Mouse (Mus musculus) layer of hippocampus, adult 18-20 months (tissue): ENCODE measurements around the gene Chrna7. TPM values are rescaled to one million over a fixed set of nuclear protein-coding genes. Genes with fewer than 3 reads are reported as not detected.

Source experiments
- DNase-seq, 2 experiments: peaks; one replicate each; pipeline ENCODE4 v3.0.0; 2022; ENCODE audit warnings: low spot score in 2 of 2
- long read RNA-seq: library from polyadenylated mRNA; stranded (forward); transcript quantifications from one replicate; pipeline ENCODE4 v2.0.0, GENCODE M21; 2021
- total RNA-seq, 2 experiments: library from RNA; stranded (reverse); gene quantifications; 2 replicates each; pipeline ENCODE4 v1.2.3; 2021

Chrna7 gene
- 10 to 100 TPM; 42.5 to 43.0 TPM for total RNA-seq
- long read RNA-seq, transcript Chrna7-201 (10 exons, 2,078 nt) = major isoform, 20 of 54 reads
- long read RNA-seq, partial matches to known transcripts = 6 of 54 reads
- long read RNA-seq, other reads (novel, unspliced or antisense) = 28 of 54 reads

GRCm38 (mm10) chr7:63212084-63212723 is at the start of gene Chrna7:
Gene Chrna7 (minus strand): TSS chr7:63212569.
- peak; percentile 74 to 87 for DNase-seq

- no peak for DNase-seq
These were observed 37.0 kb upstream of the Chrna7 start for GRCm38 (mm10) chr7:63249404-63249803.

- peak in 1 of 2 experiments; percentile 42 for DNase-seq
These were observed 25.6 kb upstream of the Chrna7 start for GRCm38 (mm10) chr7:63237852-63238516.

DNA sequence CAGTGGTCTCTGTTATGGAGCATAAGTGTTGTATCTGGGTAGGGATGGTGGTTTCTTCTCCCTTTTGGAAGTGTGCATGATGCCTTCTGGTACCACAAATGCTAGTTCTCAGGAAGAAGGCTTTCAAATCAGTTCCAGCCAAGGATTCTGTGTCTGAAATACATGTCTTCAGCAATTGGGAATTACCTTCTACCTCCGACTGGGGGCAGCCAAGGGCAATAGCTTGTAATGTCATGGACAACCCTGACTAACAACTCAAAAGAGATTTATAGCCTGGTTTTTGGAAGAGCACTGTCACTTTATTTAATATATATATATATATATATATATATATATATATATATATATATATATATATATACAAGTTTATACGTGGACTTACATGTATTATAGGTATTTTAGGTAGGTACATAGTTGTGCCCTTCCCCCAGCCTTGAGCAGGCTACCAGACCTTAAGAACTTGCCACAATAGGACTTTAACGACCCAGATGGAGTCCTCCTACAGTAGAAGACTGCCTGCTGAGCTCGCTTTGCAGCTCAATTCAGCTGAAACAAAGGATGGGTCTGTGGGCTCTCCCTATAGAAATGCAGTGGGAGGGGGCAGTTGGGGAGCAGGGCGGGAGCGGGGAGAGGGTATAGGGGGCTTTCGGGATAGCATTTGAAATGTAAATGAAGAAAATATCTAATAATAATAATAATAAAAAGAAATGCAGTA is 12.9 kb upstream of the Chrna7 start:
- no peak for DNase-seq

GRCm38 (mm10) chr7:63211641-63212083 is 707 bp downstream of the Chrna7 start:
- peak in 1 of 2 experiments; percentile 49 for DNase-seq

GRCm38 (mm10) chr7:63209501-63209900 is 2.9 kb downstream of the Chrna7 start:
- DNase-seq = no peak

DNA sequence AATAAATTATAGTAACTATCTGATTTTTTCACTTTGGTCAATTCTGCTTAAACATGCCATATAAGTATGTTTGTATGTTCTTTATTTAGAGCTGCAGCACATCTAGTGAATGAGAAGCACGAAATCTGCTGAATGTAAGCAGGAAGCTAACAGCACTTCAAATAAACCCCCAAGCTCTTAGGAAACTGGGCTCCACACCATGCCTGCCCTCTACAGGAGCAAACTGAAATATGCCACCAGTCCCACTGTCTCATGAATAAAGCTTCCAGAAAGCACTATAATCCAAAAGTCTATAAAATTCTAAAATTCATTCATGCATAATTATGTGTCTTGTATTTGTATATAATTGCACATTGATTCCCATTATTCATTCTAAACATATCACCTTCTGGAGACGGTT is 5.2 kb downstream of the Chrna7 start:
- DNase-seq = peak in 1 of 2 experiments; percentile 45

DNA sequence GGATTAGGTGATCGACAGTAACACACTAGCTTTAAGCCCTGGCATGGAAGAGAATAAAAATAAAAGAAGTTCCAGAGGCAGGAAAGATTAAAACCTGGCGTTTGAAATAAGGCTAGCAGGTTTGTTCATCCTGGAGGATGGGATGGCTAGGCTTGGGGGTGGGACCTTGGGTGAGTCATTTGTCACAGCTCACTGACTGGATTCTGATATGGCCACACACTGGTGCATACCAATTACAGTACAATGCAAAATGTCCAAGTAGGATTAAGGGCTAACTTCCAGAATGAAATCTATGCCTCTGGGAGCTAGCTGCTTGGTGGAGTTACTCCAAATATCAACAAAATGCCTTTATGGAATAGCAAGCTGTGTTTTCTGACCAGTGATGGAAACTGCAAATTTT is 16.8 kb downstream of the Chrna7 start:
- DNase-seq = no peak

DNA sequence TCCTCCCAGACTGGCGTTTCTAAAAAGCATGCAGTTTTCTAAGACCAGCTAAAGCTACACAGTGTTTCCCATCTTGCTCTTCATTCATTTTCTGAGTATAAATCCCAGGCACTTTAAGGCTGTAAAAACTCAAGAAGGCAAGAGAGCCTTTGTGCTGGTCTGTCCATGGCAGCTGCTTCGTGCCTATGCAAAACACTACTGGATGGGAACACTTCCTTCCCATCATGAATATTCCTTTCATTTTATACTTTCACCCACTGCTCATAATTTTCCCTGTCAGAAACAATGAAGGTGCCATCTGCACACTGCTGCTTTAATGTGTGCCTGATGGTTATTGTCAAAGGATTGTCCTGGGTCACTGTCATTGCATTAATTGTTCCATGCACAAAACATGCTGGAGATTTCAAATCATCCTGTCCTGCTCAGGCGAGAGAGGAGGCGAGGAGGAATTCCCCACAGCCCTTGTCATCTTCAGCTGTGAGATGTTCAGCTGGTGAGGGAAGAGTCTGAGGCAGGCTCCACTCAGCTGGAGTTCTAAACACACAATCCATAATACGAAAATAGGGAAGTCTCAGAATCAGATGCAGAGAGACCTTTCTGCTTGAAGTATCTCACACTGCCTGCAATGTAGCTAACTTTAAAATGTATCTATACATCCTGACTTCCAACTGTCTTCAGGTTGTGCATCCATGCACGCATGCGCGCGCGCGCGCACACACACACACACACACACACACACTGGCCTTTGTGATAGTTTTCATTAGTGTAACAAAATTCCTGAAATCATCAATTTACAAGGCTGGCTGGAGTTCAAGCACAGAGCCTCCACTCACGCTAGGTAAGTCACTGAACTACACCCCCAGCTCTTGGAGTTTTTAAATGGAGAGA is 22.5 kb downstream of the Chrna7 start:
- DNase-seq = peak in 1 of 2 experiments; percentile 56

- peak; percentile 32 to 60 for DNase-seq
These were observed 42.1 kb downstream of the Chrna7 start for GRCm38 (mm10) chr7:63170063-63170787.

DNA sequence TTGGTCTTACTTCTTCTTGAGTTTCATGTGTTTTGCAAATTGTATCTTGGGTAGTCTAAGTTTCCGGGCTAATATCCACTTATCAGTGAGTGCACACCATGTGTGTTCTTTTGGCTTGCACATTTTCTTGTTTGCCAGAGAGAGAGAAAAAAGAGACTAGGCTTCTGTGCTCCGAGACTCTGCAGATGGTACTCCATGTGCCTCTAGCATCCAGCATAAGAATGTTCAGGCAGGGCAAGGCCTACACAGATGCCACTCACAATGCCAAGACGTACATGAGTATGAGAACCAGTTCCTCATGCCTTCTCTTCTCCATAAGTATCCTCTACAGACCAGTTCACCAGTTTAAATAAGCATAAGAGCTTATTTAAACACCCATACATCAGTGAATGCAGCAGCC is 47.8 kb downstream of the Chrna7 start:
- DNase-seq = peak in 1 of 2 experiments; percentile 68

DNA sequence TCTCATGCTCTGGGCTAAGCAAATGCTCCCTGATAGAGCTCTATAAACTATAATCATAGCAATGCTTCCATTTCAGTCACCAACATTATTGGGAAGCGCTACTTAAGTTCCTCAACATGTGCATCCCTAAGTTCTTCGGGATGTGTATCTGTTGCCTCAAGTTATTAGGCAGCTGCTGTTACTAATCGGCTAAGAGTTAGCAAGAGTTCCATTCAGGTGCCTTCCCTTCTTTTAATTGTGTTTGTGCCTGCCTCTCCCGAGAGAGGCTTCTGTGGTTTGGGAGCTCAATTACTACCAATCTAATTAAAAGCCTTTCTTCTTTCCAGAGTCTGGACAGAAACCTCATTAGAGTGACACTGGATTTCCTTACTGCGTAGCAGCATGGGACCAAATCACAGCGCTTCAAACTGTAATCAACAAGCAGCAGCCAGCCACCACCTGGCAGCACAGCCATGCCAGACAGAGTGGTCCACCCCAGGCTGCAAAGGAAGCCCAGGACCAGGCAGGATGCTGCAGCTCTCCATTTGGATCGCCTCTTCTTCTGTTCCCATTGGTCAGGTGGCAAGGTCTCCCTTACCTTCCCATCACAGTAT is 50.0 kb downstream of the Chrna7 start:
- DNase-seq = no peak

GRCm38 (mm10) chr7:63153239-63153638 is 59.1 kb downstream of the Chrna7 start:
- no peak for DNase-seq

- no peak for DNase-seq
These were observed 63.6 kb downstream of the Chrna7 start for GRCm38 (mm10) chr7:63148740-63149139.

- DNase-seq = no peak
These were observed 64.0 kb downstream of the Chrna7 start for GRCm38 (mm10) chr7:63148321-63148720.

DNA sequence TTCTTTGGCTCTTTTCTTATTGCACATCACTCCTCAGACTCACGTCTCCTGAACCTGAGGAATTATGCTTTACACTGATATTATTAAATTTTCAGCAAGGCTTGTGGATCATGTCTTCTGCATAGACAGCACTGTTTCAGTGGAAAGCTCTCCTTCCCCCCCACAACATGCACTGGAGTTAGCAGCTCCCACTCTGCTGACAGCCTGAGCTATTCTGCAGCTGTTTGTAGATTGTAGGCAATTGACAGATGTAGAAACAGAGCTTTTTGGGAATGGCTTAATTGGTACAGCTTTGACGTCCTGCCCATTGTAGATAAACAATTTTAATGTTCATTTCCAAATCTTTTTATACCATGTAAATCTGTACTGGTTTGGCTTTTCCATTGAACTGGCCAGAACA is 89.8 kb downstream of the Chrna7 start:
- peak in 1 of 2 experiments; percentile 9 for DNase-seq

GRCm38 (mm10) chr7:63113671-63114070 is 98.7 kb downstream of the Chrna7 start:
- no peak for DNase-seq

GRCm38 (mm10) chr7:63113252-63113651 is 99.1 kb downstream of the Chrna7 start:
- DNase-seq = no peak

DNA sequence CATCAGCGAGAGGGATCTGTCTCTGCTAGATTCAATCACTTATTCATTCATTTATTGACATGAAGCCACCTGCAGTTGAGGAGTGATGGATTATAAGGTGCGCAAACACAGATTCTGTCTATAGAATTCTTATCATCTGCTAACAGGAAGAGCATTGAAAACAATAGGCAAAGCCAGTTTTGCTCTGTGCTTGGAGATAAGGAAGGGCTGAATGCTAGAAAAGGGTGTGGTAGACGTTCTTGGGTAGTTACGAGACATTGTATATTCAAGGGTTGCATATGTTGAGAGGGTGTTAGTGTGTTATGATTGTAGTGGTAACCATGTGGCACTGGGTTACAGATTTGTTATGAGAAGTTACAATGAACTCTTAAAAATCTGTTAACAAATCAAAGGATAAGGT is 103.0 kb downstream of the Chrna7 start:
- DNase-seq = no peak

- DNase-seq = no peak
These were observed 126.4 kb downstream of the Chrna7 start for GRCm38 (mm10) chr7:63085954-63086353.
